Mouse (Mus musculus) brain, embryonic 14.5 days (tissue): Measurements from ENCODE around the gene Nme7.

ENCODE experiments used
- CTCF ChIP-seq: fragments of 200-500 bp; IDR thresholded peaks from 2 replicates; pipeline ENCODE4 v1.5.1; 2012; ENCODE audit warnings: inconsistent platforms, mild to moderate bottlenecking, moderate library complexity, borderline replicate concordance; ENCODE audit not compliant: insufficient read depth, insufficient read length; ENCODE audit errors: extremely low read depth
- POLR2A ChIP-seq: fragments of 200-500 bp; IDR thresholded peaks from 2 replicates; pipeline ENCODE4 v1.6.1; 2012; ENCODE audit warnings: mild to moderate bottlenecking, inconsistent platforms, borderline replicate concordance; ENCODE audit not compliant: poor library complexity, insufficient read depth, insufficient read length, severe bottlenecking; ENCODE audit errors: extremely low read depth

- TF ChIP-seq POLR2A (no peak), CTCF (no peak)
These were observed 157.2 kb downstream of the Nme7 start for GRCm38 (mm10) chr1:164460921-164461697.
